Mouse (Mus musculus) heart, embryonic 11.5 days (tissue): ENCODE results near the gene Cd47. TPM values are rescaled to one million over a fixed set of nuclear protein-coding genes. Genes with fewer than 3 reads are reported as not detected.

Source experiments
- ATAC-seq: fragments of 200-750 bp; cut with Nextera tagmentation; replicated peaks from 2 replicates; pipeline ENCODE4 v1.8.0; 2017; ENCODE audit warnings: moderate library complexity; ENCODE audit not compliant: insufficient number of reproducible peaks, low FRiP score, low TSS enrichment
- H3K27ac ChIP-seq: fragments of 300-500 bp; sonication (generic); 2 replicates; pipeline ENCODE4 v1.5.1; 2014; ENCODE audit warnings: mild to moderate bottlenecking, low read depth, low read length
- H3K27me3 ChIP-seq: fragments of 300-500 bp; sonication (generic); 2 replicates; pipeline ENCODE4 v1.6.1; 2014; ENCODE audit warnings: mild to moderate bottlenecking, low read length, mixed read lengths; ENCODE audit not compliant: control insufficient read depth, insufficient read depth
- H3K36me3 ChIP-seq: fragments of 300-500 bp; sonication (generic); 2 replicates; pipeline ENCODE4 v1.6.1; 2014; ENCODE audit warnings: mild to moderate bottlenecking, low read length, moderate library complexity, mixed read lengths; ENCODE audit not compliant: control insufficient read depth, insufficient read depth
- H3K4me1 ChIP-seq: fragments of 300-500 bp; sonication (generic); 2 replicates; pipeline ENCODE4 v1.6.1; 2014; ENCODE audit warnings: low read length; ENCODE audit not compliant: control insufficient read depth, insufficient read depth
- H3K4me2 ChIP-seq: fragments of 300-500 bp; sonication (generic); 2 replicates; pipeline ENCODE4 v1.6.1; 2014; ENCODE audit warnings: mild to moderate bottlenecking, moderate library complexity
- H3K4me3 ChIP-seq: fragments of 300-500 bp; sonication (generic); 2 replicates; pipeline ENCODE4 v1.5.1; 2014; ENCODE audit warnings: low read depth, low read length
- H3K9ac ChIP-seq: fragments of 300-500 bp; sonication (generic); 2 replicates; pipeline ENCODE4 v1.6.1; 2014; ENCODE audit warnings: mild to moderate bottlenecking, low read depth, low read length, moderate library complexity
- H3K9me3 ChIP-seq: fragments of 300-500 bp; sonication (generic); replicated peaks from 2 replicates; pipeline ENCODE4 v1.6.1; 2016; ENCODE audit warnings: low read length; ENCODE audit not compliant: control insufficient read depth
- WGBS: fragments of 180-500 bp; shearing (Covaris S2); extraction: QIAGEN DNeasy Blood & Tissue Kit; methylation state at CpG from one replicate; pipeline ENCODE4 v1.1.7; 2014; ENCODE audit not compliant: insufficient replicate concordance; 5-methylcytosine and 5-hydroxymethylcytosine counted together
- polyA plus RNA-seq: library from polyadenylated mRNA; unstranded; fragments of >200 nt; fragmentation: Nextera tagmentation; extraction: Ambion mirVana; gene quantifications from 2 replicates; pipeline ENCODE4 v1.2.1, GENCODE M21; 2014

Gene Cd47
- polyA plus RNA-seq, 1 experiment from 2014 or later = 58.5 TPM

DNA sequence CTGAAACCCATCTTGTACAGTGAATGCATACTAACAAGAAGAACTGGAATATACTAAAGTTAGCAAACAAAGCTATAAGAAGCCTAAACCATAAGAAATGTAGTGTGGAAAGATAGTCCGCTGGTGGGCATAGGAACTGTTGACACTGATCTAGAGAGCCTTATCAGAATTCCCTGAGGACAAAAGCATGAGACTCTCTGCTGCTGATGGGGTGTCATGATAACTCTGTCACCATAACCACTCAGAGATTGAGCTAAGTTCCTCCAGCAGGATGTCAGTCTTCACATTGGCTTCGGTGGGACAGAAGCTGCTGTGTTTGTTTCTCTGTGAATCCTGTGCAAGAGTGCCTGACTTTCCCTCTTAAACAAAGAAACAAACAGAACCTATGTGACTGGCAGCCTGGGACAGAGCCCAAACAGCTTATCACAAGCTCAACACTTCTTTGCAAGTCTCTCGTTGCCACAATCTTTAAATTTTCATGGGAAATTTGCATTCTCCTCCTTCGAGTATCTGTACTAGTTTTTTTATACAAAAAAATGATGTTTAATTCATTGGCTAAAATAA lies 33.9 kb downstream of the Cd47 start:
- Histone ChIP-seq H3K27me3 (no peaks in the 10 kb centered on the region), H3K36me3 (no peaks in the 10 kb centered on the region), H3K4me2 (no peak overlapping the region), H3K9me3 (no peaks in the 10 kb centered on the region), H3K9ac (no peak overlapping the region), H3K4me3 (no peak overlapping the region), H3K4me1 (no peaks in the 10 kb centered on the region), H3K27ac (no peak overlapping the region)
- no peak for ATAC-seq
- 13% methylated on average over 4 of the region's 4 CpGs for WGBS

DNA sequence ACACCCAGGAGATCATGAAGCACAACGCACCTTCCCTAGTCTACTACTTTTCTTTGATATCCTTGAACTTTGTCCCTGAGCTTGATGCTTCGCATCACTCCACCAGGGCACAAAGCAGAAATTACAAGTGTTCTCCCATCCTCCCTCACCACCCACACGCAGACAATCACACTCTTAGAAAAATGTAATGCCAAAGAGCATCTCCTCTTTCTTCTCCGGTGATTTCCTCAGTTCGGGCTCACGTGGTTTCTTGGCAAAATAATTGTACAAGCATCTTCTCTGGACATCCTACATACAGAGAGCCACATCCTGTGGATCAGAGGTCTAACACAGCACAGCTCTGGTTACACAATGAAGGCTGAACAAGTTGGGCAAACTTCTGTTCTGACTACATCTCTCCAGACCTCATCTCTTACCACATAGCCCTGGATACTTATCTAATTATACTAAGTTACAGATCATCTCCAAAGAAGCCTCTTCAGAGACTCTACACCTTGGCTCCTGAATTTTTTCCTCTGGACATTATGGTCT lies 36.4 kb downstream of the Cd47 start:
- H3K4me3 ChIP-seq = no peak overlapping the region
- no peaks in the 10 kb centered on the region for H3K9me3 ChIP-seq
- no peak overlapping the region for H3K4me2 ChIP-seq
- no peak overlapping the region for H3K9ac ChIP-seq
- H3K27ac ChIP-seq = no peak overlapping the region
- 80% methylated on average over 6 of the region's 6 CpGs for WGBS
- H3K36me3 ChIP-seq = no peaks in the 10 kb centered on the region
- no peaks in the 10 kb centered on the region for H3K27me3 ChIP-seq
- no peaks in the 10 kb centered on the region for H3K4me1 ChIP-seq
- no peak for ATAC-seq

DNA sequence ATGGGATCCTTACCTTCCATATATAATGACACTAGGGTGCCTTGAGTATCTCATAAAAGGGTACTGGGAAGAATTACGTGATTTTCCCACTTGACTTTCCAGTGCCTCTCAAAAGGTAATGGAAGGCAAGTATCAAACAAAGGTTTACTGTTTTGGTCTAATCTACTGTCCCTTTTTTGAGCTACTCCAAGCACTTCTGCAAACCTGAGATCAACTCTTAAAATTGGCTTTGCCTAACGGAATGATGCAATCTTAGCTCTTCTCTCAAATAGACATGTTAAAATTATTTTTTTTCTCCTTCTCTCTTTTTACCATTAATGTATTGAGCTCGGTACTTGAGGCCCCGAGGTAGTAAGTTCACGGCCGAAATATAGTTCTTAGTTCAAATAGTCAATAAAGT lies 38.6 kb downstream of the Cd47 start:
- no peak overlapping the region for H3K27ac ChIP-seq
- no peak overlapping the region for H3K9ac ChIP-seq
- WGBS = 89% methylated on average over 6 of the region's 6 CpGs
- H3K4me3 ChIP-seq = no peak overlapping the region
- H3K36me3 ChIP-seq = no peaks in the 10 kb centered on the region
- ATAC-seq = no peak
- no peaks in the 10 kb centered on the region for H3K27me3 ChIP-seq
- H3K4me2 ChIP-seq = no peak overlapping the region
- no peaks in the 10 kb centered on the region for H3K9me3 ChIP-seq
- H3K4me1 ChIP-seq = no peaks in the 10 kb centered on the region

DNA sequence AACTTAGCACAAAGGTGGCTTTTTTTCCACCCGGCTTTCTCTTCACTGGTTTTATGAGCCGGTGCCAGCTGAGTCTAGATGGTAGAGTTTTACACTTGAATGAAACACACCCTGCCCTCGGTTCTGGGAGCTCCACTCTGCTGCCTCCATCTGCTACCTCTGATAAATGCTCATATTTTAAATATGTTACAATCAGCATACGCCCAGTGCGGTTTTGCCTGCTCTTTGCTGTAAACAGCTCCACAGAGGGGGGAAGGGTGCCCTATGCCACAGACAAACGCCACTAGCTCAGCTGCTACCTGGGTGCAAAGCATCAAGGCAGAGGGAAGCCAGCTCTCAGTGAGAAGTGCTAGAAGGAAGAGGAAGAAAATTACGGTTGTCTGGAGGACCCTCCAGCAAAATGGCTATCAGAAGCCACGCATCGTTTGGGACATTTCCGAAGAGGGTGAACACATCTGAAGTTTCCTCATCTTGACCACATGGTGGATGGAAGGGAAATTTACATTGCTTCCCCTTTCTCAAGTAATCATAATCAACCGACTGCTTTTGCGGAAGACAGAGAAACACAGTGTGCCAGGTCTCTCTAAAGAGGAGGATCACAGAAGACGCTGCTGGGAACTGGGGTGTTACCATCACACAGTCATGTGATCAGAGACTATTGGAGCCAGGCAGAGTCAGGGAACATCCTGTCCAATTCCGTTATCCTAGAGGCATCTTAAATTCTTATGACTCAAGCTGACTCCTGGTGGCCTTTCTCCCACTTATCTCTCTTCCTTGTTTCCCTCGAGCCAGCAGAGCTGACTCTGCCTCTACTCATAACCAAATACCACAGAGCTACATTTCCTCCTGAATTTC lies 39.6 kb downstream of the Cd47 start:
- no peaks in the 10 kb centered on the region for H3K9me3 ChIP-seq
- no peaks in the 10 kb centered on the region for H3K27me3 ChIP-seq
- no peak overlapping the region for H3K4me3 ChIP-seq
- no peaks in the 10 kb centered on the region for H3K4me1 ChIP-seq
- 61% methylated on average over 15 of the region's 15 CpGs for WGBS
- peak overlapping the region; percentile 16; the same call in 1 of the 2 replicates for H3K4me2 ChIP-seq
- H3K36me3 ChIP-seq = no peaks in the 10 kb centered on the region
- 0 out of 2 replicates have a peak overlapping the region, but pooled peaks have one; percentile 5 for H3K9ac ChIP-seq
- peak; percentile 65; the same call in 1 of the 2 replicates for ATAC-seq
- H3K27ac ChIP-seq = peak overlapping the region; percentile 10; the same call in 1 of the 2 replicates

DNA sequence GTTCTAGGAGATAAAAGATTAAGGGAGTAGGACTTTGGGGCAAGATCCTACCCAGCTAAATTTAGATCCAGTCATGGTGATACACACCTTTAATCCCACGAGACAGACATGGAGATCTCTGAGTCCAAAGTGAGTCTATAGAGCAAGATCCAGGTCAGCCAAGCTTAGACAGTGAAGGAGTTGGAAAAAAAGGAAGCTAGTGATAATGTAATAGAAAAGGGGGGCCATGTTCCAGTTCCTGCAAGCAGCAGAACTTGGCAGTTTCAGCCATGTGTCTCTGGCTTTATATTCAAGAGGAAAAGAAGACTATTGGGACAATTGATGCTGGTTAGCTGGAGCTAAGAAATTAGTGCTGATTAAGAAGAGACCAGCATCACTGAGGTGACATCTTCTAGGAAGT lies 43.4 kb downstream of the Cd47 start:
- WGBS = 60% methylated on average over 1 of the region's 1 CpGs
- Histone ChIP-seq H3K4me3 (no peak overlapping the region), H3K4me1 (no peaks in the 10 kb centered on the region), H3K36me3 (no peaks in the 10 kb centered on the region), H3K9me3 (no peaks in the 10 kb centered on the region), H3K9ac (no peak overlapping the region), H3K27ac (no peak overlapping the region), H3K4me2 (no peak overlapping the region), H3K27me3 (no peaks in the 10 kb centered on the region)
- no peak for ATAC-seq

DNA sequence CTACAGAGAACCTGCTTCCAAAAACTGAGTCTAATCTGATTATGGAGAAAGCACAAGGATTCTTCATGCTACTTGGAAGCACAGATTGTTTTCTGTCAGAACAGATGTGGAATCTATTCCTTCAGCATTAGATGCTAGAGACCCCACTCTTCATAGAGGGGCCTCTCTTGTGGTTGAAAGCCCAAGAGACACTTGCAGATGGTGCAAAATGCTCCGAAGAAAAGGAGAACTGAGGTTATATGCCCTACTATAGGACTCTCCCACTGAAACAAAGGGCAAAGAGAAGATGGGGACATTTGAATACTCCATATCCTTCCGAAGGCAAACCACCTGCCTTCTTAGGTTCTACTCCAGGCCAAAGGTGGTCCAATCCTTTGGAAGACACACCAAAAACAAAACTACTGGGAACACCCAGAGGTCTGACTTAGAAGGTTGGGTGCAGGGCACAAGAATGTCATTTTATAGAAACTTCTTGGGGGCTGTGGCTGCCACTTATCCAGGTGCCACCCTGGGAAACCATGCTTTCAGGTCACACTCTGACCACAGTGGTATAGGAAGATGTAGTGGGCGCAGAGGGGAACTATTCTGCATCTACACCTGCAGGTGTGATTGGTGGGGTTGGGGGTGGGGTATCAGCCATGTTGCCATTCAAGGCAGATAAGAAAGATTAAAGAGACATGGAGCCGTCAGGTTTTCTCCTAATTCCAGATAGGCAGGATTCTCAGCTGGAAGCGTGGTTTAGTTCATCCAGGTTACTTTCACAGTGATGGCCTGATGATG lies 47.1 kb downstream of the Cd47 start:
- no peak overlapping the region for H3K27ac ChIP-seq
- H3K9ac ChIP-seq = no peak overlapping the region
- no peak overlapping the region for H3K4me3 ChIP-seq
- H3K36me3 ChIP-seq = no peaks in the 10 kb centered on the region
- no peaks in the 10 kb centered on the region for H3K27me3 ChIP-seq
- ATAC-seq = no peak
- no peak overlapping the region for H3K4me2 ChIP-seq
- WGBS = 72% methylated on average over 5 of the region's 5 CpGs
- H3K4me1 ChIP-seq = no peaks in the 10 kb centered on the region
- H3K9me3 ChIP-seq = no peaks in the 10 kb centered on the region

DNA sequence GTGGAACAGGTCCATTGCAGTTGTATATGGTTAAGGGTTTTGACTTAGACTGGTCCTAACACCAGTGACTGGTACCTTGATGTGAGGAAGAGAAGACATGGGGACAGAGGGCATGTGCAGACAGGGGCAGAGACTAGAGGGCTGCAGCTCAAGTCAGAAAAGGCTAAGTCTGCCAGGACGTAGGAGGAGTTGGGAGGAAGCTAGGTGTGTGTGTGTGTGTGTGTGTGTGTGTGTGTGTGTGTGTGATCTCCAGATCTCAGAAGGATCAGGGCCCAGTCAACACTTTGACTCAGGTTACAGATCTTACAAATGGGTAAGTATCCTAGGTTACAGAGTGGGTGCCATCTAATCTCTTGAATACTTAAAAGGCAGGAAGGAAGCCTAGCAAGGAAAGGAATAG lies 48.3 kb downstream of the Cd47 start:
- H3K4me2 ChIP-seq = no peak overlapping the region
- no peak overlapping the region for H3K4me3 ChIP-seq
- no peaks in the 10 kb centered on the region for H3K9me3 ChIP-seq
- H3K4me1 ChIP-seq = no peaks in the 10 kb centered on the region
- no peak for ATAC-seq
- WGBS = 64% methylated on average over 1 of the region's 1 CpGs
- no peak overlapping the region for H3K27ac ChIP-seq
- no peak overlapping the region for H3K9ac ChIP-seq
- no peaks in the 10 kb centered on the region for H3K27me3 ChIP-seq
- H3K36me3 ChIP-seq = no peaks in the 10 kb centered on the region

DNA sequence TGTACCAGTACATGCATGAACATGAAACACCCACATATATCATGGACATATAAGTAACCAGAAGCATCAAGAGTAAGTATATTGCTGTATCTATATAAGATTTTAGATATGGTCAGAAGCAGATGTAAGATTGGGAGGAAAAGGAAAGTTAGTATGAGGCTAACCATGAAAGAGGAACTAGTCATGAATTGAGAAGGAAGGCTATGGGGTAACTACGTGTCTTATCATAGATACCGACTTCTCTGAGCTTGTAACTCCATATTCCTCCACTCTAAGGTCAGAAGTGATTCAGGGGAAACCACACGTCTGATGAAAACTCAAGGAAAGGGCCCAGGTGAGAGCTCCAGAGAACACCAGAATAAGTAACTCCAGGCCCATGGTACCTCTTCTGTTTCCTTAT lies 52.6 kb downstream of the Cd47 start:
- Histone ChIP-seq H3K4me2 (no peak overlapping the region), H3K9ac (no peak overlapping the region), H3K4me1 (peaks cover 6% of the 10 kb centered on the region), H3K27me3 (no peaks in the 10 kb centered on the region), H3K4me3 (no peak overlapping the region), H3K36me3 (no peaks in the 10 kb centered on the region), H3K9me3 (no peaks in the 10 kb centered on the region), H3K27ac (no peak overlapping the region)
- ATAC-seq = no peak
- 78% methylated on average over 3 of the region's 3 CpGs for WGBS
